Mouse (Mus musculus): ENCODE results near the gene Lrrc59. TPM values are rescaled to one million over a fixed set of nuclear protein-coding genes. Genes with fewer than 3 reads are reported as not detected.

Lrrc59 gene
- 189 and 198 TPM in 2 replicates for polyA plus RNA-seq (2012)

DNA sequence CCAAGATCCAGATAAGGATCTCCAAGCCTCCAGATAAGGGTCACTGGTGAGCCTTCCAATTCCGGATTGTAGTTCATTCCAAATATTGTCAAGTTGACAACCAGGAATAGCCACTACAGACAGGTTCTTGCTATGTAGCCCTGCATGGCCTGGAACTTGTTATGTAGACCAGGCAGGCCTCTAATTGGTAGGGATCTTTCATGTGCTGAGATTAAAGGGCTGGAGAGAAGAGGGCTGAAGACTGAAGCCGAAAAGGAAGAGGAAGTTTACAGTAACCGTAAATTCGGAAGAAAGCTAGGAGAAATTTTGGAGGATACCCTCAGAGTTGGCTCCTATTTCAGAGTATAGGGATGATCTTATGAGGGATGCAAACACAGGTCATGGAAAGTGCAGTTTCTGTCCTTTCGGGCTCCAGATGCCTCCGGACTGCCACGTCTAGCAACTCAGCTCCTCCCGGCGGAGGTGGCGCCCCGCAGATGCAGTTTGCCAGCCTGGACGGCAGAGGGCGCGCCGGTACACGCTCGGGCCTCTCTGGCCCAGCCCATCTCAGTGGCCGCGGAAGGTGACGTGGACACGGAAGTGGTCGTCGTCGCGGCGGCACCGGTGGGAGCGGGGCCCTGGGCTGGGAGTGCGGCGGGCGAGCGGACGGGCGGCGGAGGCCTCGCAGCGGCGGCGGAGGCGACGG, at the start of gene Lrrc59:
Lrrc59 (plus strand) TSS at position 569 of the 685 bp plus-strand sequence.
- TF ChIP-seq GATA1 (IDR thresholded peaks at IDR 0.05; ENCODE audit: low read length), result no peak

DNA sequence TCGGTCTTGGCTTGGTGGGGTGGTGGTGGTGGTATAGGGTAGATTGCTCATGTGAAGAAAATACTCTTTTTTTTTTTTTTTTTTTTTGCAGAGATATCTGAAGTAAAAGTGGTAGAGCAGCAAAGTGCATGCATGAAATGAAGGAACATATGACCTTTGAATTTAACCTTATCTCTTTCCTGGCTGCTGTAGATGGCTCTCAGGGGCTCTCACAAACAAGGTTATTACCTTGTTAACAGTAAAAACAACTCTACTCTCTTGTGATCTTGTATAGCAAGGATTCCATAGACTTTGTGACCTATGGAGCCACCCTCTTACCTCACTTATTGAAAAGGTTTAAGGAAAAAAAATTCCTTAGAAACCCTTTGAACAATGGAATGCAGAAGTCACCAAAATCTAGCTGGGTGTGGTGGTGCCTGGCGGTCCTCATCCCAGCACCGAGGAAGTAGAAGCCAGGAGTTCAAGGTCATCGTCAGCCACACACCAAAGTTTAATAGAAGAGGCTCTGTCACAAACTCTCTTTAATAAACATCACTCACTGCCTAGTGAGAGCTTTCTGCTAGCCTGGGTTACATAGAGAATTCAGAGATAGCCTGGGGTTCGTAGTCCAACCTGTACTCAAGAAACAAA, 49.3 kb upstream of the Lrrc59 start:
- TF ChIP-seq GATA1 (IDR thresholded peaks at IDR 0.05; ENCODE audit: low read length), result no peak

GRCm38 (mm10) chr11:94585091-94585490, 44.5 kb upstream of the Lrrc59 start:
- TF ChIP-seq GATA1 (IDR thresholded peaks at IDR 0.05; ENCODE audit: low read length), result no peak

- no peak for TF ChIP-seq GATA1 (IDR thresholded peaks at IDR 0.05; ENCODE audit: low read length)
Observed at GRCm38 (mm10) chr11:94587511-94587910, 42.1 kb upstream of the Lrrc59 start.

DNA sequence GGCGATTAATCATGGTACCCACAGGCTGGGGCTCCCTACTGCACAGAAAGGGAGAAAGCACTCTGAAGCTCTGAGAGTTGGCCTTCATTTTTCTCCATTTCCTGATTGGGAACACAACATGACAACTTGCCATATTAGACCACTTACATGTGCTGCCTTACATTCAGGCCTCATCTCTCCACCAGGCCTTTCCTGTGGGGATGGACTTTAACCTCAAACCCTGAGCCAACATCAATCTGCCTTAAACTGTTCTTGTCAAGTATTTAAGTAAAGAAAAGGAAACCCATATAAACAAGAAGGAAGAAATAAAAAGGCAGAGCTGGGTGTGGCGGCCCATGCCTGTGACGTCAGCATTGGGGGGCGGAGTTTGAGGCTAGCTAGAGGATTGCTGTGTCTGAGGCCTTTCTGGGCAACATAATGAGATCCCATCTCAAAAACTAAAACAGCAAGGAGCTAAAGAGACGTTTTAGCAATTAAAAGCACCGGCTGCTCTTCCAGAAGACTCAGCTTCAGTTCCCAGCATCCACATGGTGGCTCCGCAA, 33.2 kb upstream of the Lrrc59 start:
- no peak for TF ChIP-seq GATA1 (IDR thresholded peaks at IDR 0.05; ENCODE audit: low read length)

DNA sequence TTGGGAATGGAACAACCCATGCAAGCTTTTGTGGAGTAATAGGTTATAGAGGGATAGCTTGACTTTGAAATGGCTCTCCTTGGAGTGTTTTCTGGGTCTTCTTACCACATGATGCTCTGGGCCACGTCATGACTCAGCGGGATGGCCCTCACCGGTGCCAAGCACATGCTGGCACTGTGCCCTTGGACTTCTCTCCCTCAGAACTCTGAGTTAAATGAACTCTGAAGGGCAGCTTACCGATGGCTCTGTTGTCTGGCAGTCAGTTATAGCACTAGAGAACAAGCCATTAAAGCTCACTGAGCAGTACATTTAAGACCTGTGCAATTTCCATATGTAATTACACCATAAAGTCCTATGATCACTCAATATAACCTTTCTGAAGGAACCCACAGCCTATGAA, 32.2 kb upstream of the Lrrc59 start:
- TF ChIP-seq GATA1 (IDR thresholded peaks at IDR 0.05; ENCODE audit: low read length), result no peak

DNA sequence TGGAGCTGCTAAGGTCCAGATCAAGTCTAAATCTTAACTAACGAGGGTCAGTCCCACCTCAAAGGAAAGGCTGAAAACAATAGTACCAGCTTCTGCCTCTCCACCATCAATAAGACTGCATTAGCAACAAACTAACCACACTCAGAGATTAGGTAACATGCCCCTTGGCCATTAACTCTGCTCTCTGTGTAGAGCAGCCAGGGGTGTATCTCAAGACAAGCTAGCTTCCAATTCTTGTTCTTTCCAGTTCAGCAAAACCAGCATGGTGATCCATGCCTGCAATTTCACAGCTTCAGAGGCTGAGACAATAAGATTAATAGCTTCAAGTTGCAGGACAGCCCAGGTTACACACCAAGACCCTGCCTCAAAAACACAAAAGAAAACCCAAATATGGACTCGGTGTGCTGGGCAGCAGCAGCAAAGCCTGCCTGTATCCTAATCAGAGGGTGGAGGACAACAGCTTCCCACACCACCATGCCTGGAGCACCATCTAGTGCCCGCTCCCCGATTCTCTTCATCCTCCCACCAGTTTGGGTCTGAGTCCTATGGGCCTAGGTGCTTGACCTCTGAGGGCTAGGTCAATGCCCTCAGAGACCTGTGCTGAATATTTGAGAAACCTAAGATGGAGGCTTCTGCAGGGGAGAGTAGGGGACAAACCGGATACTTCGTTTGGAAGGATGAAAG, 31.0 kb upstream of the Lrrc59 start:
- no peak for TF ChIP-seq GATA1 (IDR thresholded peaks at IDR 0.05; ENCODE audit: low read length)

- TF ChIP-seq GATA1 (IDR thresholded peaks at IDR 0.05; ENCODE audit: low read length), result no peak
Observed at GRCm38 (mm10) chr11:94600447-94600846, 29.1 kb upstream of the Lrrc59 start.

GRCm38 (mm10) chr11:94601321-94602281, 28.0 kb upstream of the Lrrc59 start, which contains the start of gene Acsf2:
Gene Acsf2, minus strand, starts transcription at chr11:94601871.
- no peak for TF ChIP-seq GATA1 (IDR thresholded peaks at IDR 0.05; ENCODE audit: low read length)

DNA sequence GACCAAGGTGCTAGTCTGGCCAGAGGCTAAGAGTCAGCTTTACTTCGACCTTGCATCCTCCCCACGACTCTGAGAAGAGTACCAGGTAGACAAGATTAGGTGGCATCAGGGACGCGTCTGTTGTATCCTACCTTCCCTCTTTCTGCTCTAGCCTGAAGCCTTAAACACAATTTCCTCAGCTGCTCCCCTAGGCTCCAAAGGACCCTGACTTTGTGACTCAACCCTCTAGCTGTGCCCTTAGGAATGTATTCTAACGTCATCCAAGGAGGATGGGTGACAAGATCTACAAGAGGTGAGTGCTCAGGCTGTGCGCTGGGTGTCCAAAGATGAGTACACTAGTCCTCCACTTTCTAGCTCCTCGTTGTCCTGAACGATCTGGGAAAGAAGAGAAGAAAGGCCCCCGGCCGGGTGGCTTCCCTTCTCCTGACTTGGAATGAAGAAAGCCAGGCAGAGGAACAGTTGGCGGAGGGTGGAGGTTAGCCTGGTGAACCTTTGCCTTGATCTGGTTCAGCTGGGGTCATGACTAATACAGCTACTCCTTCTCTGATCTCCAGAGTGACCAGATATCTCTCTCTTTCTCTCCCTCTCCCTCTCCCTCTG, 27.1 kb upstream of the Lrrc59 start:
- TF ChIP-seq GATA1 (IDR thresholded peaks at IDR 0.05; ENCODE audit: low read length), result no peak

- TF ChIP-seq GATA1 (IDR thresholded peaks at IDR 0.05; ENCODE audit: low read length), result no peak
Observed at GRCm38 (mm10) chr11:94610744-94611740, 18.5 kb upstream of the Lrrc59 start.

DNA sequence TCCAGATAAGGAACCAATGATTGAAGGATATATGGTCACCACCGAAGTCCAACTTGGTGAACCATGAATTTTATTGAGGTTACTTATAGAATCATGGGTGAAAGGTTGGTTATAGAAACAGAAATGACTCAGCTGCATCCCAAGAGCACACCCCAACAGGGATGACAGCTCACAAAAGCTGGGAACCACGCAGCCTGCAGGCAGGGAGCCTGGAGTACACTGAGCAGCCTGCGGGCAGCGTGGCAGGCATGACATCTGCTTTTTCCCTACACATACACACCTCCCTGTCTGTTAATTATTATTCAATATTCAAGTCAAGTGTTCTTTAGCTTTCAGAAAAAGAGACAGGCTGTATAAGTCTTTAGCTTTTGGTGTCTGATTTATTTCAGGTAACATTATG, 15.0 kb upstream of the Lrrc59 start:
- TF ChIP-seq GATA1 (IDR thresholded peaks at IDR 0.05; ENCODE audit: low read length), result no peak

- no peak for TF ChIP-seq GATA1 (IDR thresholded peaks at IDR 0.05; ENCODE audit: low read length)
Observed at GRCm38 (mm10) chr11:94615494-94615893, 14.1 kb upstream of the Lrrc59 start.

Measured in G1E-ER4 (cell line).